Comparison of ENCODE assay signal across 8 mouse cellular contexts in the genomic region with DNA sequence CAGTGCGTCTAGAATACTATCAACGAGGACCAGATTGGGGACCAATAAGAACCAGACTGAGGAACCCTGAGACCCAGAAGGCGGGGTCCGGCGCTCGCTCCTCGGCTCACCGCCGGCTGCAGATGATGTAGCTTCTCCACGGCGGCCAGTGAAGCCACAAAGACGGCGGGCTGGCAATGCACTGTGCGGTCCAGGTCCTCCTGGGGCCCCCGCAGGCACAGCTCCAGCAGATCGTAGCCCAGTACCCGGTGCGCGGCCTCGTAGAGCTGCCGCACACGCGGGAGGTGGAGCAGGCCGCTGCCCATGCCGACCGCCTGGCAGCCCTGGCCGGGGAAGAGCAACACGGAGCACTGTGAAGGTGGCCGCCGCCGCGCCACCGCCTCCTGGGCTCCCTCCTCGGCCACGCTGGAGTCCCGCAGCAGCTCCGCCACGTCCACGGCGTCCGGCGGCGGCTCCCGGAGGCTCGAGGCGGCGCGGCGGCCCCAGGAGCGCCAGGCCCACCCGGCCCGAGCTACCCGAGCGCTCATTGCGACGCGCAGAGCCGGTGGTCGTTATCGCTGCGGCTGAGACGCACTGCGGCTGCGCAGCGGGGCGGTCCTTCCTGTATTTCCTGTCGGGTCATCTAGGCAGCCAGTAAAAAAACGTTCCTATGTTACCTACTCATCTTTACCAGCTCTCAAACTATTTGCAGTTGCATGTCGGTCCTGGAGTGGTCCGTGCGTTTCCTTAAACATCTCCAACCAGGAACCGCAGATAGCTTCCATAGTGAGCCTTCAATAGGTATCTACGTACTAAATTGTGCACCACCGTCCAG. TPM values are rescaled to one million over a fixed set of nuclear protein-coding genes. Genes with fewer than 3 reads are reported as not detected.
DNase-seq lines count a peak whose midpoint lies in the region; ATAC-seq and TF ChIP-seq lines count a peak whose summit lies in the region.

No protein-coding gene starts in this region.

- peaks cover 9% of the 10 kb centered on the region for H3K79me2 ChIP-seq in myocyte (ENCODE audit: control insufficient read depth, insufficient read depth)

- peak; percentile 72 for DNase-seq in c-Kit-negative CD71-positive TER-119-positive erythroid progenitor cells, embryonic 14.5 days (ENCODE audit: low read depth, low spot score)
- peak; percentile 49 for DNase-seq in fibroblast of lung, adult 2 months (ENCODE audit: low read depth)
- DNase-seq in kidney, postnatal 10 days = peak; percentile 92
- DNase-seq in liver, embryonic 11.5 days (ENCODE audit: low spot score) = peak; percentile 91
- peak; percentile 88 to 94 for DNase-seq in spleen, postnatal 4 days (ENCODE audit: low spot score in 2 of 2)

- TF ChIP-seq POLR2A in myocyte (IDR thresholded peaks at IDR 0.05; ENCODE audit: insufficient read length, low read depth) = peak; percentile 99

- peak overlapping the region; percentile 68 for H3ac ChIP-seq in myocyte (ENCODE audit: control insufficient read depth, insufficient read length)

- peaks cover 0 to 6% of the 10 kb centered on the region in 2 experiments; a peak in 1 of 4 replicates for H3K4me1 ChIP-seq in heart, embryonic 14.5 days (ENCODE audit: control insufficient read depth in 2 of 2, insufficient read depth in 2 of 2, low read length in 2 of 2)
- H3K4me1 ChIP-seq in liver, embryonic 11.5 days (replicated peaks; ENCODE audit: control insufficient read depth, insufficient read depth, low read length) = no peaks in the 10 kb centered on the region

- H3K9me3 ChIP-seq in heart, embryonic 14.5 days (ENCODE audit: control insufficient read depth, low read length) = no peaks in the 10 kb centered on the region
- H3K9me3 ChIP-seq in liver, embryonic 11.5 days (ENCODE audit: control insufficient read depth, low read length) = no peaks in the 10 kb centered on the region

- peak overlapping the region; percentile 84 to 92 for H3K4me3 ChIP-seq in heart, embryonic 14.5 days (ENCODE audit: control insufficient read depth in 1 of 2, insufficient read depth in 1 of 2, low read depth in 1 of 2, low read length in 2 of 2)
- H3K4me3 ChIP-seq in liver, embryonic 11.5 days (ENCODE audit: low read depth, low read length) = peak overlapping the region; percentile 82
- H3K4me3 ChIP-seq in myocyte = peak overlapping the region; percentile 37

- peak overlapping the region; percentile 92 for H3K4me2 ChIP-seq in heart, embryonic 14.5 days (ENCODE audit: low read length)
- peak overlapping the region; percentile 89 for H3K4me2 ChIP-seq in liver, embryonic 11.5 days
- H3K4me2 ChIP-seq in myocyte (ENCODE audit: low read depth) = peak overlapping the region; percentile 99

- peak overlapping the region; percentile 97 for H3K9ac ChIP-seq in heart, embryonic 14.5 days (ENCODE audit: low read length)
- peak overlapping the region; percentile 91 for H3K9ac ChIP-seq in liver, embryonic 11.5 days (ENCODE audit: low read depth, low read length)

- peaks cover 22% of the 10 kb centered on the region for H3K36me3 ChIP-seq in heart, embryonic 14.5 days (ENCODE audit: control insufficient read depth, insufficient read depth, low read length)
- H3K36me3 ChIP-seq in liver, embryonic 11.5 days (ENCODE audit: control insufficient read depth, insufficient read depth, low read length) = peaks cover 4% of the 10 kb centered on the region; the same call in 1 of the 2 replicates
- peaks cover 8% of the 10 kb centered on the region for H3K36me3 ChIP-seq in myocyte (ENCODE audit: control insufficient read depth, insufficient read depth)

- peak overlapping the region; percentile 86 to 91 for H3K27ac ChIP-seq in heart, embryonic 14.5 days (replicated peaks in 1 of 2; ENCODE audit: control insufficient read depth in 1 of 2, insufficient read depth in 1 of 2, low read depth in 2 of 2, low read length in 2 of 2)
- H3K27ac ChIP-seq in liver, embryonic 11.5 days (ENCODE audit: low read depth, low read length) = peak overlapping the region; percentile 92

- no peaks in the 10 kb centered on the region for H3K27me3 ChIP-seq in heart, embryonic 14.5 days (ENCODE audit: control insufficient read depth, insufficient read depth, low read length)
- no peaks in the 10 kb centered on the region for H3K27me3 ChIP-seq in liver, embryonic 11.5 days (replicated peaks; ENCODE audit: control insufficient read depth, insufficient read depth, low read length)
- H3K27me3 ChIP-seq in myocyte (ENCODE audit: control insufficient read depth, insufficient read depth, insufficient read length) = no peaks in the 10 kb centered on the region

- peak; percentile 96 for ATAC-seq in CD4-positive, CD25-positive, alpha-beta regulatory T cell, adult 4 months
- ATAC-seq in heart, embryonic 14.5 days (ENCODE audit: insufficient number of reproducible peaks, insufficient read depth, low FRiP score, low read depth) = peak; percentile 68
- ATAC-seq in liver, embryonic 11.5 days (replicated peaks; ENCODE audit: low FRiP score) = peak; percentile 87

- WGBS in heart, embryonic 14.5 days = under 1% methylated on average over 72 of the region's 74 CpGs
- under 1% methylated on average over 74 of the region's 74 CpGs for WGBS in liver, embryonic 11.5 days

TF ChIP-seq in myocyte, 11 proteins besides CTCF, POLR2A, EP300 and RAD21:
- TF ChIP-seq MYOD1 (IDR thresholded peaks at IDR 0.05; ENCODE audit: control insufficient read depth in 1 of 3, insufficient read length in 2 of 3, low read depth in 2 of 3) = no peak
- TF ChIP-seq POLR2AphosphoS2 (IDR thresholded peaks at IDR 0.05; ENCODE audit: insufficient read length, low read depth) = peak; percentile 96
- no peak for TF ChIP-seq TCF12 (IDR thresholded peaks at IDR 0.05; ENCODE audit: insufficient read depth, poor library complexity, severe bottlenecking)
- no peak for TF ChIP-seq CEBPB (IDR thresholded peaks at IDR 0.05; ENCODE audit: insufficient read depth, poor library complexity, severe bottlenecking)
- no peak for TF ChIP-seq MAX (IDR thresholded peaks at IDR 0.05; ENCODE audit: low read depth)
- TF ChIP-seq REST (IDR thresholded peaks at IDR 0.05; ENCODE audit: insufficient read depth, insufficient read length) = peak; percentile 16
- TF ChIP-seq MYOG (IDR thresholded peaks at IDR 0.05; ENCODE audit: control insufficient read depth in 1 of 3, insufficient read depth in 1 of 3, insufficient read length in 2 of 3, low read depth in 2 of 3) = peak in 2 of 3 experiments; percentile 10 to 13
- no peak for TF ChIP-seq USF1 (IDR thresholded peaks at IDR 0.05; ENCODE audit: low read depth)
- TF ChIP-seq TCF3 (IDR thresholded peaks at IDR 0.05; ENCODE audit: insufficient read length, low read depth) = no peak
- TF ChIP-seq E2F4 (IDR thresholded peaks at IDR 0.05; ENCODE audit: insufficient read depth) = no peak
- TF ChIP-seq SRF (IDR thresholded peaks at IDR 0.05; ENCODE audit: control insufficient read depth, insufficient read length, low read depth) = peak; percentile 3

RNA-seq across cellular contexts. Expression of gene Tspo, which starts 8.0 kb away (rescaled TPM):
- polyA plus RNA-seq in CD4-positive, CD25-positive, alpha-beta regulatory T cell, adult 4 months (2017; shearing (Covaris generic)) = 100 to 1,000 TPM; 259 to 323 TPM
- 191 TPM in 2 replicates for polyA plus RNA-seq in heart, embryonic 14.5 days (2014; fragmentation: Nextera tagmentation; extraction: Ambion mirVana)
- polyA plus RNA-seq in liver, embryonic 11.5 days (2014; fragmentation: Nextera tagmentation; extraction: Ambion mirVana) = 144 and 150 TPM in 2 replicates
- 937 TPM for polyA plus RNA-seq in myocyte (2012; fragmentation: generic; extraction: Trizol)

RNA-seq across cellular contexts. Expression of gene Mcat, which starts 8.2 kb away (rescaled TPM):
- 1 to 10 TPM; 2.3 to 3.2 TPM for polyA plus RNA-seq in CD4-positive, CD25-positive, alpha-beta regulatory T cell, adult 4 months (2017; shearing (Covaris generic))
- 33.0 and 33.4 TPM in 2 replicates for polyA plus RNA-seq in heart, embryonic 14.5 days (2014; fragmentation: Nextera tagmentation; extraction: Ambion mirVana)
- polyA plus RNA-seq in liver, embryonic 11.5 days (2014; fragmentation: Nextera tagmentation; extraction: Ambion mirVana) = 38.6 and 39.3 TPM in 2 replicates
- polyA plus RNA-seq in myocyte (2012; fragmentation: generic; extraction: Trizol) = 55.9 TPM

RNA-seq across cellular contexts. Expression of gene Bik, which starts 28.7 kb away (rescaled TPM):
- 1 to 10 TPM in 1 of 2 experiments, under 1 TPM in 1; 0.90 to 1.5 TPM for polyA plus RNA-seq in CD4-positive, CD25-positive, alpha-beta regulatory T cell, adult 4 months (2017; shearing (Covaris generic))
- 34.9 and 37.2 TPM in 2 replicates for polyA plus RNA-seq in heart, embryonic 14.5 days (2014; fragmentation: Nextera tagmentation; extraction: Ambion mirVana)
- polyA plus RNA-seq in liver, embryonic 11.5 days (2014; fragmentation: Nextera tagmentation; extraction: Ambion mirVana) = 4.0 and 5.6 TPM in 2 replicates
- polyA plus RNA-seq in myocyte (2012; fragmentation: generic; extraction: Trizol) = 1.3 TPM

RNA-seq across cellular contexts. Expression of gene Ttll12, which starts 39.6 kb away (rescaled TPM):
- polyA plus RNA-seq in CD4-positive, CD25-positive, alpha-beta regulatory T cell, adult 4 months (2017; shearing (Covaris generic)) = 10 to 100 TPM in 1 of 2 experiments, 1 to 10 TPM in 1; 9.0 to 12.2 TPM
- polyA plus RNA-seq in heart, embryonic 14.5 days (2014; fragmentation: Nextera tagmentation; extraction: Ambion mirVana) = 18.6 and 19.8 TPM in 2 replicates
- 81.4 and 87.1 TPM in 2 replicates for polyA plus RNA-seq in liver, embryonic 11.5 days (2014; fragmentation: Nextera tagmentation; extraction: Ambion mirVana)
- polyA plus RNA-seq in myocyte (2012; fragmentation: generic; extraction: Trizol) = 69.6 TPM

RNA-seq across cellular contexts. Expression of gene Ttll1, which starts 44.7 kb away (rescaled TPM):
- polyA plus RNA-seq in CD4-positive, CD25-positive, alpha-beta regulatory T cell, adult 4 months (2017; shearing (Covaris generic)) = 10 to 100 TPM; 11.4 to 14.4 TPM
- 17.6 and 17.8 TPM in 2 replicates for polyA plus RNA-seq in heart, embryonic 14.5 days (2014; fragmentation: Nextera tagmentation; extraction: Ambion mirVana)
- polyA plus RNA-seq in liver, embryonic 11.5 days (2014; fragmentation: Nextera tagmentation; extraction: Ambion mirVana) = 12.6 and 14.5 TPM in 2 replicates
- 47.7 TPM for polyA plus RNA-seq in myocyte (2012; fragmentation: generic; extraction: Trizol)

Comparison
In these comparisons a context has a peak if more than half of its experiments do, and no peak if none do; other contexts are left out.
1. Peak in every context shown above with its lines: DNase-seq, ATAC-seq, H3K4me3 ChIP-seq and H3K27ac ChIP-seq.
2. H3K4me3 ChIP-seq: peak in every context shown above with its lines; median percentile 88 in heart, embryonic 14.5 days; 82 in liver, embryonic 11.5 days; 37 in myocyte.